Mouse (Mus musculus): ENCODE measurements around the gene Chuk.

DNA sequence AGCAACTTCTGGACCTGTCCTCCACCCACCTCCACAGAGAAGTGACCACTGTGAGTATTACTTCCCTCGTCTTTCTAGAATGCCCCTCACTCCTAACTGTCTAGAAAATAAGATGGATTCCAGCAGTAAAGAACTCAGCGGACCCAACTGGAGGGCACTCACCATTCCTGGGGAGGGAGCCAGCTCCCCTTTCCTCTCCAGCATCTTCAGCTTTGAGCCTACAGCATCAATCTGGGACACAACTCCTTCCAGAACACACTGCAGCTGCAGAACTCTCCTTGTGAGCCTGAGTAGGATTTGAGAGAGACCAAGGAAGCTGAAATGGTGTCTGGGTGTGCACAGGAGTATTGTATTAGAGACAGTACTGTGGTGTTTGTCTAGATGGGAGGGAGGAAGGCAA is 41.7 kb upstream of the Chuk start:
- no peak for TF ChIP-seq CTCF (IDR thresholded peaks at IDR 0.05; ENCODE audit: extremely low read depth, insufficient read depth, insufficient read length, insufficient replicate concordance)
- TF ChIP-seq POLR2A (IDR thresholded peaks at IDR 0.05; ENCODE audit: low read depth, low read length): no peak

Data from spleen, adult 2 months (tissue).